Mouse (Mus musculus): ENCODE measurements around the gene C730034F03Rik.

DNA sequence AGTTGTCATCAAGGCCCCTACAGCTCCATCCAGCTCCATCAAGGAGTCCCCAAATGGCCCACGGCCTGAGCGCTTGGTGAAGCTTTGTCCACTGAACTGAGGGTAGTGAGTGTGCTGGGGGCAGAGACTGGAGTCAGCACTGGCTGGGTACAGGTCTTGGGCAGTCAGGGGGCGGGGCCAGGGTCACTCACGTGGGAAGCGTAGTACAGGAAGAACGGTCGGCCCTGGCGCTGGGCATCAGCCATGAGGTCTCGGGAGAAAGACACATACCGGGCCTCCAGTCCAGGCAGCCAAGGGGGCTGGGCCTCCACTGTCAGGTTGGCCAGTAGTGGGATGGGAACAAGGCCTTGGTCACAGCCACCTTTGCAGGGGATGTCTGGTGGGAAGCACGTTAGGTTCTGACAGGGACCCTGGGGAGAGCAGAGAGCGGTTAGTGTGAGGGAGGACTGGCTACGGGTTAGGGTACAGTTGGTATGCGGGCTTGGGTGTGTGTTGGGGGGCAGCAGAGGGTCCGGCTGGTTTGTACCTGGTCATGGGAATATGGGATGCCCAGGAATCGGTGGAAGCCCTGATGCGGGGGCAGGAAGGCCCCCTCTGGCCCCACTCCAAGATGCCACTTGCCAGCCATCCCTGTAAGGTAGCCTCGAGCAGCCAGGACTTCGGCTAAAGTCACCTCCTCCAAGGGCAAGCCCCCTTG, 45.4 kb downstream of the C730034F03Rik start:
- TF ChIP-seq CTCF (IDR thresholded peaks at IDR 0.05; ENCODE audit: control insufficient read depth, insufficient read depth, low read length): no peak
- peak; percentile 16; the same call in 1 of the 2 replicates for TF ChIP-seq POLR2A (IDR thresholded peaks at IDR 0.05; ENCODE audit: borderline replicate concordance, control insufficient read depth, low read depth, low read length)

Data from bone marrow, adult 2 months (tissue).